8 mouse cellular contexts compared by ENCODE assay signal in the genomic region with DNA sequence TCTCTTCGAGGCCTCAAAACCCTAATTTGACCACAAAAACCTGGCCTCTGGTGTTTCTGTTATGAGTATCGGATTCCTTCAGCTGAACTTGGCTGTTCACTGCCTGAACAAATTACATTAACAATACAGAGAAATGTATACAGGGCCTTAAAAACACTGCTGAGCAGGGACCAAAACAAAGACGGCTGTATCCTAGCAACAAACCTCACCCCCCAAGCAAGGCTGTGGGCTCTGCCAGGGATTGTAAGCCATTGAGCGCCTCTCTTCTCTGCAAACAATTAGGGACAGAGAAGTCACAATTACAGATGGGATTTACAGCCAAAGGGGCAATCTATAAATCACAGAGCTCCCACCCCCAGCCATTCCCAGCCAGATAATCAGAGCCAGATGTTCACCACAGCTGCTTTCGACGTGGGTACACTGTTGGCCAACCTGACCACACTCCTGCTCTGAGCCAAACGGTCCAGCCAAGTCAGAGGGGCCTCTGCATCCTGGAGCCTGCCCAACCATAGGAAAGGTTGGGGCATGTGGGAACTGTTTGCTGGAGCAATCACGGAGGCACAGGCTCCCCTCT.
DNase-seq lines count a peak whose midpoint lies in the region; ATAC-seq and TF ChIP-seq lines count a peak whose summit lies in the region.

No protein-coding gene starts in this region.

- peaks cover 23% of the 10 kb centered on the region for H3K4me1 ChIP-seq in hindbrain, postnatal 0 days (ENCODE audit: insufficient read depth, low read length)
- 0 out of 2 replicates have a peak, but pooled peaks cover 3% of the 10 kb centered on the region for H3K4me1 ChIP-seq in liver, embryonic 12.5 days

- H3K9ac ChIP-seq in hindbrain, postnatal 0 days (replicated peaks; ENCODE audit: low read length) = no peak overlapping the region
- H3K9ac ChIP-seq in liver, embryonic 12.5 days = no peak overlapping the region

- no peak for TF ChIP-seq CTCF in hindbrain, postnatal 0 days (IDR thresholded peaks at IDR 0.05; ENCODE audit: low read depth)

- no peak overlapping the region for H3K4me2 ChIP-seq in hindbrain, postnatal 0 days (ENCODE audit: low read depth, low read length)
- H3K4me2 ChIP-seq in liver, embryonic 12.5 days = no peak overlapping the region

- no peaks in the 10 kb centered on the region for H3K36me3 ChIP-seq in hindbrain, postnatal 0 days (ENCODE audit: insufficient read depth, low read length)
- no peaks in the 10 kb centered on the region for H3K36me3 ChIP-seq in liver, embryonic 12.5 days

- H3K27ac ChIP-seq in hindbrain, postnatal 0 days = peak overlapping the region; percentile 62
- H3K27ac ChIP-seq in liver, embryonic 12.5 days = no peak overlapping the region; the same call in 1 of the 2 replicates

- 7% methylated on average over 8 of the region's 8 CpGs for WGBS in hindbrain, postnatal 0 days
- 44% methylated on average over 8 of the region's 8 CpGs for WGBS in liver, embryonic 12.5 days (ENCODE audit: insufficient replicate concordance)

- H3K9me3 ChIP-seq in hindbrain, postnatal 0 days (ENCODE audit: low read length) = no peaks in the 10 kb centered on the region
- H3K9me3 ChIP-seq in liver, embryonic 12.5 days (replicated peaks) = no peaks in the 10 kb centered on the region

- no peak overlapping the region for H3K4me3 ChIP-seq in hindbrain, postnatal 0 days (ENCODE audit: low read length)
- no peak overlapping the region for H3K4me3 ChIP-seq in liver, embryonic 12.5 days

- no peak for DNase-seq in frontal cortex, postnatal 25 days (ENCODE audit: low spot score in 2 of 2)
- DNase-seq in embryo, embryonic 11 days = peak; percentile 89
- DNase-seq in hindbrain, postnatal 0 days (ENCODE audit: low spot score) = peak; percentile 80
- peak; percentile 89 for DNase-seq in mesoderm, embryonic 11.5 days (ENCODE audit: low read depth, low spot score)
- no peak for DNase-seq in ovary, postnatal 10 days (ENCODE audit: low spot score)
- no peak for DNase-seq in kidney, adult 8-10 months

- no peaks in the 10 kb centered on the region for H3K27me3 ChIP-seq in hindbrain, postnatal 0 days (ENCODE audit: insufficient read depth, low read length)
- H3K27me3 ChIP-seq in liver, embryonic 12.5 days (replicated peaks) = no peaks in the 10 kb centered on the region

- peak; percentile 44; the same call in 1 of the 2 replicates for ATAC-seq in frontal cortex, adult (ENCODE audit: low TSS enrichment)
- ATAC-seq in hindbrain, postnatal 0 days = peak; percentile 91
- no peak for ATAC-seq in liver, embryonic 12.5 days

Comparison
In these comparisons a context has a peak if more than half of its experiments do, and no peak if none do; other contexts are left out.
1. DNase-seq: peak in embryo, embryonic 11 days (single experiment), hindbrain, postnatal 0 days (single experiment) and mesoderm, embryonic 11.5 days (single experiment); none in frontal cortex, postnatal 25 days (0 of 2), ovary, postnatal 10 days (single experiment) and kidney, adult 8-10 months (0 of 2).